Mouse (Mus musculus): ENCODE measurements around the gene Cxcl3.

The Cxcl3 gene

GRCm38 (mm10) chr5:90785659-90786588, at the start of gene Cxcl3:
Cxcl3 (plus strand) TSS chr5:90786103.
- TF ChIP-seq GATA4 (IDR thresholded peaks at IDR 0.05; ENCODE audit: insufficient replicate concordance, low read length), result no peak

- TF ChIP-seq GATA4 (IDR thresholded peaks at IDR 0.05; ENCODE audit: insufficient replicate concordance, low read length), result no peak
Observed at GRCm38 (mm10) chr5:90742029-90742428, 43.9 kb upstream of the Cxcl3 start.

GRCm38 (mm10) chr5:90753934-90754333, 32.0 kb upstream of the Cxcl3 start:
- no peak for TF ChIP-seq GATA4 (IDR thresholded peaks at IDR 0.05; ENCODE audit: insufficient replicate concordance, low read length)

GRCm38 (mm10) chr5:90758020-90758605, 27.8 kb upstream of the Cxcl3 start:
- no peak for TF ChIP-seq GATA4 (IDR thresholded peaks at IDR 0.05; ENCODE audit: insufficient replicate concordance, low read length)

- no peak for TF ChIP-seq GATA4 (IDR thresholded peaks at IDR 0.05; ENCODE audit: insufficient replicate concordance, low read length)
Observed at GRCm38 (mm10) chr5:90759077-90760065, 26.5 kb upstream of the Cxcl3 start, which contains the start of gene Cxcl5. Cxcl5 (plus strand) TSS chr5:90759360.

- peak; percentile 53 for TF ChIP-seq GATA4 (IDR thresholded peaks at IDR 0.05; ENCODE audit: insufficient replicate concordance, low read length)
Observed at GRCm38 (mm10) chr5:90760303-90760702, 25.6 kb upstream of the Cxcl3 start.

- no peak for TF ChIP-seq GATA4 (IDR thresholded peaks at IDR 0.05; ENCODE audit: insufficient replicate concordance, low read length)
Observed at GRCm38 (mm10) chr5:90760844-90761243, 25.1 kb upstream of the Cxcl3 start.

GRCm38 (mm10) chr5:90761834-90762233, 24.1 kb upstream of the Cxcl3 start:
- TF ChIP-seq GATA4 (IDR thresholded peaks at IDR 0.05; ENCODE audit: insufficient replicate concordance, low read length), result no peak

GRCm38 (mm10) chr5:90763912-90764665, 21.8 kb upstream of the Cxcl3 start:
- no peak for TF ChIP-seq GATA4 (IDR thresholded peaks at IDR 0.05; ENCODE audit: insufficient replicate concordance, low read length)

GRCm38 (mm10) chr5:90765821-90766606, 19.9 kb upstream of the Cxcl3 start:
- no peak for TF ChIP-seq GATA4 (IDR thresholded peaks at IDR 0.05; ENCODE audit: insufficient replicate concordance, low read length)

- no peak for TF ChIP-seq GATA4 (IDR thresholded peaks at IDR 0.05; ENCODE audit: insufficient replicate concordance, low read length)
Observed at GRCm38 (mm10) chr5:90768218-90768617, 17.7 kb upstream of the Cxcl3 start, which contains the start of gene Ppbp. Ppbp (plus strand) TSS chr5:90768518.

GRCm38 (mm10) chr5:90771369-90771768, 14.5 kb upstream of the Cxcl3 start:
- TF ChIP-seq GATA4 (IDR thresholded peaks at IDR 0.05; ENCODE audit: insufficient replicate concordance, low read length), result no peak

GRCm38 (mm10) chr5:90771880-90772653, 13.8 kb upstream of the Cxcl3 start, which contains the start of gene Pf4:
Pf4 (plus strand) TSS chr5:90772435.
- TF ChIP-seq GATA4 (IDR thresholded peaks at IDR 0.05; ENCODE audit: insufficient replicate concordance, low read length), result peak; percentile 91

All from liver, adult (tissue).